Mouse (Mus musculus): ENCODE measurements around the gene Smok3c. TPM values are rescaled to one million over a fixed set of nuclear protein-coding genes. Genes with fewer than 3 reads are reported as not detected.
"Not testable (repeated sequence)": the region's sequence is repeated elsewhere in the genome, so short reads cannot be mapped to it uniquely, and the experiment has no call there.

Smok3c gene
- total RNA-seq (2021) = not detected
- not detected in 2 replicates for polyA plus RNA-seq (2012; rRNA removed)
- long read RNA-seq = 0 reads

GRCm38 (mm10) chr5:138052894-138053293, at the start of gene Smok3c:
Smok3c (plus strand) TSS chr5:138053194.
- DNase-seq = not testable (repeated sequence)

DNA sequence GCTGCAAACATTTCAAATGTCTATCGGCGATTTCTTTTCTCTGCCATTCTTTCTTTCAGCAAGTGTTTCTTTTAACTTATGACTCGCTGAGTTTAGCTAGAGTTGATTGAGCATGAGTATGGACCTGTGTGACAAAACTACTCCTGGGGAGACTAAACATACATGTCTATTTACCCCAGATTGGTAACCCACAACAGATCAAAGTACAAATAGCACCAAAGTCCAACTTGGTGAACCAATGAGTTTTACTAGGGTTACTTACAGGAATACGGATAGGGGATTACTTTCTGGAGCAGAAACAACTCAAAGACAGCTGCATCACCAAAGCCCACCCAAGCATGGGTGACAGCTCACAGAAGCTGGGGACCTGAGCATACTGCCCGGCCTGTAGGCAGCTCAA, 43.6 kb upstream of the Smok3c start:
- DNase-seq = no peak

GRCm38 (mm10) chr5:138012382-138012781, 40.6 kb upstream of the Smok3c start:
- no peak for DNase-seq

DNA sequence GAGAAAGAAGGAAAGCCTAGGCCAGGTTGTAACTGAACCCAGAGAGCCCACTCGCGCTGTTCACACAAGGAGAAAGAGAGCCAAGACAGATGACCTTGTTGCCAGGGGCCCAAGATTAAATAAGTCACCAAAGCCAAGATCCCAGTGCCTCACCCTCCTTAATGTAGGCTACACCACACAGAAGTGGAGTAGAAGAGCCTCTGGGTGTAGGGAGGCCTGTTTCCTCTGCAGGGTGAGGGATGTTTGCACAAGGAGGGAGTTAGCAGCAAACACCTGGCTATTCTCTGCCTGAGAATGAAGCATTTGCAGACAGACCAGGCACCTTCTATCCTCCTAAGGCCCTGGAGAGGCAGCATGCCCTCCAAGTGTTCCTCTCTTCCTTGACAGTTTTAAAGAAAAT, 36.5 kb upstream of the Smok3c start:
- DNase-seq = no peak

- no peak for DNase-seq
Measured at GRCm38 (mm10) chr5:138016997-138017396, 36.0 kb upstream of the Smok3c start.

DNA sequence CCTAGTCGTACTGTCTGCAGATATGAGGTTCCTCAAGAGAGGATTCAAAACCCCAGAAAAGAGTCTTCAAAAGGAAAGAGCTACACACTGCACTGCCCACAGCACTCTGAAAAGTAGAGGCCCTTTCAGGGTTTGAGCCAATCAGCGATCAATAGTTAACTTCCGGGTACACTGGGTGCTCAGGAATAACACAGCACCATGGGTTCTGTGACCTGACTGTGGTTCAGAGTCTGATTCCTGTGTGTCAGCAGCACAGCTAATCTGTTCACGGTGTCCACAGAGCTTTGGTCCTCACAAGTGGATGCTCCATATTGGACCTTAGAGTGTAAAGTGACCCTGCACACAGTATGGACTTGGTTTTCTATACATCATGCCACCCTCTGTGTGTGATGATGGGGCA, 33.4 kb upstream of the Smok3c start:
- DNase-seq = not testable (repeated sequence)

DNA sequence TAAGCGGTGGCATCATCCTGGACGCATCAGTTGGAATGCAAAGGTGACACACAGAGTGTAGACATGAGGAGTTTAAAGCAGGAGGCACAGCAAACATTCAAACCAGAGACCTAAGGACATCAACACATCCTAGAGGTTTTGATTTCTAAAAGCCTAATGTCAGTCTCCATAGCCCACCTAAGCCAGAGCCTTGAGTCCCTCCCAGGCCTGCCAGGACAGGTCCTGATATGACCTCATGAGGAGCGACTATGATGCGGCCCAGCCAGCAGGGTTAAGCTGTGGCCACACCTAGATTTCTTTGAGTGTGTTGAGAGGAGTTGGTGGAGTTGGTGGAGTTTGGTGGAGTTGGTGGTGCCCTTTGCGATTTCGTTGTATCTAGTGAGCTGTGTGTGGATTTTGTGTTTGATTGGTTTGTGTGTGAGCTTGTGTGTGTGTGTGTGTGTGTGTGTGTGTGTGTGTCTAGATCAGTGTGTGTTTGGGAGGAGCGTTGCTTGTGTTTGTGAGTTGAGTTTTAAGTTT, 32.0 kb upstream of the Smok3c start, which contains the start of the genes Smok3a and Smok3b:
Gene Smok3a (plus strand): TSS at position 301 of the 519 bp plus-strand sequence.
Gene Smok3b (plus strand): TSS at position 469 of the 519 bp plus-strand sequence.
- DNase-seq = not testable (repeated sequence)

GRCm38 (mm10) chr5:138073803-138074202, 20.8 kb downstream of the Smok3c start:
- no peak for DNase-seq

GRCm38 (mm10) chr5:138075684-138076083, 22.7 kb downstream of the Smok3c start:
- peak; percentile 56 for DNase-seq

GRCm38 (mm10) chr5:138076148-138076547, 23.2 kb downstream of the Smok3c start:
- no peak for DNase-seq

DNA sequence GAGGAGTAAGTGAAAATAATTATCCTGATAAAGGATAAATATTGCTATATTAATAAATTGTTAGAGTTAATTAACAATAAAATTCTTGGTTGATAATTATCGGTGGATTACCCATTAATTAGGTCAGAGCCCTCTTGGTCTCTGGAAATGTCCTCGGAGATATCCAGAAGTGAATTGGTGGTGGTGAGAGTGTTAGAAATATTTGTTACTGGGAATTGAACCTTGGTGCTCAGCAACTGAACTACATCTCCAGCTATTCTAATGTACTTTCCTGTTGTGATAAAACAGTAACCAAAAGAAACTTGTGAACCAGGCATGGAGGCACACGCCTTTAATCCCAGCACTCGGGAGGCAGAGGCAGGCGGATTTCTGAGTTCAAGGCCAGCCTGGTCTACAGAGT, 27.5 kb downstream of the Smok3c start:
- no peak for DNase-seq

GRCm38 (mm10) chr5:138081446-138081845, 28.5 kb downstream of the Smok3c start:
- DNase-seq = no peak

DNA sequence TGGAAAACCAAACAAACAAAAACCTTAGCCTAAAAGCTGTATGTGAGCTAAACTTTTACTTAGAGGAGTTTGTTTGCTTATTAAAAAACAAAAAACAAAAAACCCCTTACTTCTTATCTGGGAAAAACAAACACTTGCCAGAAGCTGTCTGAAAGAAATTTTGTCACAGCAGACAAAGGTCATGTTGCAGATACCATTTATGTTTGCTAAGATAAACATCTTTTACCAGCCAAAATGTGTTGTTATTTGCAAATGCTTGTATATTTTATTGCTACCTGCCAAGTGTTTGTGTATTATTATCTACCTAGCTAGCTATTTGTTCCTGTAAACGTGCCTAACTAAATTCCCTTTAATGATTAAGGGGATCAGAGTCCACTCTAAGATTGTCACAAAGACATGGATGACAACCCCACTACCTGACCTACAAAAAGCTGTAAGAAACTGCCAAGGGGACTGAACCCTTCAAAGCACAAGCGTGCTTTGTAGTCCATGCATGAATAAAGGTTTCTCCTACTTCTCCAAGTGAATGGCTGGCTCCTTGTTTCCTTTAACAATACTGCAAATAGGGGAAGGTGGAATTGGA, 30.4 kb downstream of the Smok3c start:
- DNase-seq = no peak

DNA sequence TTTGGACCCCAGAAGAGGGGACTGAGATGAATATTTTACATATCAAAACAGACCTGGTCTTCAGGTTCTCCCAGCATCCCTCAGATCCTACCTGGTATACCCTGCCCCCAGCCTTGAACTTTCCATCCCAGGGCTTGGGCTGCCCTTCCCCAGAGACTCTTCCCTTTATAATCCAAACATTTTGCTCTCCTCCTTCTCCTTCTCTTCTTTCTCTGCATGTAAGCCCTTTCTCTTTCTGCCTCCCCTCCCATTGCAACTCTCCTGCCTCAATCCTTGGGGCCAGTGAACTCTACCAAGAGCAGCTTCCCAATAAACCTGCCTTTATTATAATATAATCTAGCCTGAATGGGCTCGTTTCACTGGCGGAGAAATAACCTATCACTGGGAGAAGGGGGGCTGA, 30.9 kb downstream of the Smok3c start:
- no peak for DNase-seq

GRCm38 (mm10) chr5:138084507-138084906, 31.5 kb downstream of the Smok3c start:
- DNase-seq = no peak

DNA sequence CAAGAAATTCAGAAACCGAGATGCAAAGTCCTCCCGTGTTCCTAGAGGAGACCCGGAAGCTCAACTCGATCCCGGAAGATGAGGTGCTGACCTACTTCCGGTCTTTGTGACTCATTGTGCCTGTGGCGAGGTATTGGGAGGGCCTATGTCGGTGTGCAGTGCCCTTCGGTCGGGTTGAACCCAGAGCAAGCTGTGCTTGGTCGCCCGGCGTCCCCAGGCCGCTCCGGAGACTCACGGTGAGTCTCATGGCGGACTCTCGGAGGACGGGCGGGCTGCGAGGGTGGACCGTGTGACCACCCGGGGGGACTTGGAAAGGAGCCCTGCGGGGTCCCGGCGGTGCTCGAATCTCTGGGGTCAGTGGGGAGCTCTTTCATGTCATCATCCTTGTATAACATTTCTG, 32.0 kb downstream of the Smok3c start, which contains the start of gene Zkscan1:
Gene Zkscan1 (plus strand): TSS at position 89 of the 400 bp plus-strand sequence.
- DNase-seq = peak; percentile 89

- peak; percentile 34 for DNase-seq
Measured at GRCm38 (mm10) chr5:138085421-138085911, 32.5 kb downstream of the Smok3c start.

GRCm38 (mm10) chr5:138086842-138087241, 33.8 kb downstream of the Smok3c start:
- DNase-seq = no peak

DNA sequence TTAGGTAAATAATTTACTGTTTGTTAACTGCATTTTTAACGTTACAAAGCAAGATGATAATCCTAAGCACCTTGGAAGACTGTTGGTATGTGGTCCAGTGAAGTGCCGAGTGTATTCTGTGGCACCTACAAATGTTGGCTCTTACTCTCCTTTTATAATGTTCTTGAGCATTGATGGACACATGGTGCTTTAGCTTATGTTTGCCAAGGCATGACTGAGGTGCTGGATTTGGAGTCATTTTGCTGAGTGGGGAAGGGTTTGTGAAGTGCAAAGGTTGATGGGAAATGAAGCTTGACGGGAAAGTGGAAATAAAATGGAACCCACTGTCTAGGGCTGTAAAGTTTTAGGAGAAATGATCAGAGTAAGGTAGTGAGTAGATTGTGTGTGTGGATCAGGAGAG, 35.4 kb downstream of the Smok3c start:
- DNase-seq = no peak

DNA sequence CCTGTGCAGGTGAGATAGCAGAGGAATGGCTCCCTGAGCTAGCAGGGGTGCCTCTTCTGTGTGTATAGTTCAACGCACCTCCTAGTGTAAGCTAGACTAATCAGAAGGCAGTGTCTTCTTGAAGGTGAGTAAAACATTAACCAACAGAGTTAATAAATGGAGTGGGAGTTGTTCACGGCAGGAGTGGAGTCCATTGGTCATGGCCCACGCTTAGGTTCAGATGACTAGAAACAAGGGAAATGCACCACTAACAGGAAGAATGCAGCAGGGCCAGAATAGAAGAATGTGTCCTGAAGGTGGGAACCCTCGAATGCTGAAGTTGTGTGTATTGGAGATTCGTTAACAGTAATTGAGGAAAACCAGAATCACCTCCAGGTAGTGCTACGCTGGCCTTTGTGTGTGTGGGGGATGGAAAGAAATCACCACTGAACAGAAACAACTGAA, 36.1 kb downstream of the Smok3c start:
- DNase-seq = no peak

DNA sequence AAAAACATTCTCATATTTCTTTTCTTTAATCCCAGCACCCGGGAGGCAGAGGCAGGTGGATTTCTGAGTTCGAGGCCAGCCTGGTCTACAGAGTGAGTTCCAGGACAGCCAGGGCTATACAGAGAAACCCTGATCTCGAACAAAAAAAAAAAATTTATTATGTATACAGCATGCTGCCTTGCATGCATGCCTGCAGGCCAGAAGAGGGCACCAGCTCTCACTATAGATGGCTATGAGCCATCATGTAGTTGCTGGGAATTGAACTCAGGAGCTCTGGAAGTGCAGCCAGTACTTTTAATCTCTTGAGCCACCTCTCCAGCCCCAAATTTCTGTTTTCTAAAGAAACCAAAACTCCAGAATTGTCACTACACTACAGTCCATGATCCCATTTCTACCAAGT, 37.3 kb downstream of the Smok3c start:
- no peak for DNase-seq

- DNase-seq = no peak
Measured at GRCm38 (mm10) chr5:138090737-138091136, 37.7 kb downstream of the Smok3c start.

- DNase-seq = no peak
Measured at GRCm38 (mm10) chr5:138092771-138093170, 39.8 kb downstream of the Smok3c start.

DNA sequence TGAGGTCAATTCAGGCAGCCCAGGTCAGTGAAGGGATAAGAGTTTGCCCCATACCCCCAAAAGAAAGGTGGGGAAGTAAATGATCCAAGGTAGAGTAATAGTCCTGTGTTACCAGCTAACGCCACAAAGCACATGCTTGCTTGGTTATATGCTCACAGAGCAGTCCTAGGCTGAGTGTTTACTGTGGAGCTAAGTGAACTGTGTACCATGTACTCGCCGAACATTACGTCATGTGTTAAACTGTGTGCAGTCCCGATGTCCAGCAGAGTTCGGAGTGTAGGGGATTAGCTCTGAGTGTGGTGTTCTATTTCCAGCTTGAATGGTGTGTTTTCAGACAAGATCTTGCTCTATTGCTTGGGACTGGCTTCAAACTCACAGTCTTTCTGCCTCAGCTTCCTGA, 41.5 kb downstream of the Smok3c start:
- DNase-seq = no peak

All from adrenal gland, adult 2 months (tissue).